Comparison of ENCODE assay signal across 8 mouse cellular contexts in genomic region chr12:99406254-99406653, GRCm38 (mm10).
DNase-seq lines count a peak whose midpoint lies in the region; ATAC-seq and TF ChIP-seq lines count a peak whose summit lies in the region.
"Had no signal": no experiment of that assay in that cellular context is flagged by ENCODE, and none has a peak within 500 bp of the region (broad histone marks: within the 10 kb centered on the region; RNA-seq: fewer than 3 reads in every experiment).

No protein-coding gene starts in this region.

- WGBS in embryonic facial prominence, embryonic 13.5 days, result 39% methylated on average over 9 of the region's 9 CpGs
- 15% methylated on average over 9 of the region's 9 CpGs for WGBS in intestine, embryonic 15.5 days
- 52% methylated on average over 9 of the region's 9 CpGs for WGBS in liver, embryonic 14.5 days (ENCODE audit: insufficient replicate concordance)
- WGBS in thymus, adult 2 months, result 15% methylated on average over 9 of the region's 9 CpGs

- H3K27me3 ChIP-seq in embryonic facial prominence, embryonic 13.5 days, result no peaks in the 10 kb centered on the region
- H3K27me3 ChIP-seq in intestine, embryonic 15.5 days (replicated peaks), result no peaks in the 10 kb centered on the region
- H3K27me3 ChIP-seq in liver, embryonic 14.5 days (ENCODE audit: control insufficient read depth, insufficient read depth, low read length), result no peaks in the 10 kb centered on the region
- H3K27me3 ChIP-seq in thymus, adult 2 months (ENCODE audit: control insufficient read depth, insufficient read depth, low read length), result no peaks in the 10 kb centered on the region
- H3K27me3 ChIP-seq: embryonic facial prominence, embryonic 12.5 days had no signal

- no peak for TF ChIP-seq EP300 in liver, embryonic 14.5 days (IDR thresholded peaks at IDR 0.05; ENCODE audit: low read depth)

- no peak overlapping the region for H3K9ac ChIP-seq in embryonic facial prominence, embryonic 13.5 days
- H3K9ac ChIP-seq in intestine, embryonic 15.5 days, result no peak overlapping the region
- H3K9ac ChIP-seq in liver, embryonic 14.5 days (replicated peaks), result no peak overlapping the region
- H3K9ac ChIP-seq: embryonic facial prominence, embryonic 12.5 days had no signal

- H3K36me3 ChIP-seq in embryonic facial prominence, embryonic 13.5 days, result no peaks in the 10 kb centered on the region
- no peaks in the 10 kb centered on the region for H3K36me3 ChIP-seq in intestine, embryonic 15.5 days
- H3K36me3 ChIP-seq in liver, embryonic 14.5 days (replicated peaks; ENCODE audit: control insufficient read depth, insufficient read depth, low read depth), result no peaks in the 10 kb centered on the region
- no peaks in the 10 kb centered on the region for H3K36me3 ChIP-seq in thymus, adult 2 months (ENCODE audit: control insufficient read depth, insufficient read depth, low read length)
- H3K36me3 ChIP-seq: embryonic facial prominence, embryonic 12.5 days had no signal

- no peak for ATAC-seq in embryonic facial prominence, embryonic 13.5 days (ENCODE audit: insufficient number of reproducible peaks, insufficient read depth, low FRiP score, low TSS enrichment, low read depth)
- ATAC-seq in intestine, embryonic 15.5 days, result peak; percentile 39; the same call in 1 of the 2 replicates
- no peak for ATAC-seq in liver, embryonic 14.5 days (ENCODE audit: insufficient read depth)

- H3K27ac ChIP-seq in embryonic facial prominence, embryonic 13.5 days, result 0 out of 2 replicates have a peak overlapping the region, but pooled peaks have one; percentile 51
- H3K27ac ChIP-seq in intestine, embryonic 15.5 days, result no peak overlapping the region
- H3K27ac ChIP-seq in liver, embryonic 14.5 days, result no peak overlapping the region
- peak overlapping the region; percentile 30 for H3K27ac ChIP-seq in thymus, adult 2 months (ENCODE audit: control insufficient read depth, insufficient read depth, low read length)

- DNase-seq in 416B (ENCODE audit: low read depth) (peak; percentile 53), A20 (ENCODE audit: low read depth, low spot score) (peak; percentile 63)
- no peak for DNase-seq in liver, embryonic 14.5 days (ENCODE audit: low read depth in 3 of 3, low spot score in 3 of 3)
- DNase-seq in thymus, adult 2 months, result peak; percentile 39
- DNase-seq in ovary, postnatal 10 days (ENCODE audit: low spot score), result no peak

- H3K4me1 ChIP-seq in embryonic facial prominence, embryonic 13.5 days, result peaks cover 24% of the 10 kb centered on the region
- H3K4me1 ChIP-seq in intestine, embryonic 15.5 days (replicated peaks), result peaks cover 17% of the 10 kb centered on the region
- peaks cover 0 to 12% of the 10 kb centered on the region in 2 experiments; a peak in 2 of 4 replicates for H3K4me1 ChIP-seq in liver, embryonic 14.5 days (replicated peaks; ENCODE audit: control insufficient read depth in 2 of 2, insufficient read depth in 2 of 2, low read length in 1 of 2)
- peaks cover 12% of the 10 kb centered on the region for H3K4me1 ChIP-seq in thymus, adult 2 months (replicated peaks; ENCODE audit: control insufficient read depth, insufficient read depth, low read length)

- H3K4me3 ChIP-seq in embryonic facial prominence, embryonic 13.5 days, result no peak overlapping the region
- H3K4me3 ChIP-seq in intestine, embryonic 15.5 days (replicated peaks), result no peak overlapping the region
- no peak overlapping the region for H3K4me3 ChIP-seq in liver, embryonic 14.5 days (ENCODE audit: insufficient read depth in 1 of 2, low read depth in 2 of 2, low read length in 2 of 2)
- no peak overlapping the region for H3K4me3 ChIP-seq in thymus, adult 2 months (ENCODE audit: control insufficient read depth, insufficient read depth, low read length)
- H3K4me3 ChIP-seq: embryonic facial prominence, embryonic 12.5 days had no signal

- no peak for TF ChIP-seq POLR2A in thymus, adult 2 months (IDR thresholded peaks at IDR 0.05; ENCODE audit: control insufficient read depth, extremely low read depth, insufficient read depth, low read length, poor library complexity)

- H3K9me3 ChIP-seq in embryonic facial prominence, embryonic 13.5 days, result no peaks in the 10 kb centered on the region
- H3K9me3 ChIP-seq in intestine, embryonic 15.5 days, result no peaks in the 10 kb centered on the region
- no peaks in the 10 kb centered on the region for H3K9me3 ChIP-seq in liver, embryonic 14.5 days (ENCODE audit: control insufficient read depth, low read length)
- H3K9me3 ChIP-seq: embryonic facial prominence, embryonic 12.5 days had no signal

- 0 out of 2 replicates have a peak overlapping the region, but pooled peaks have one; percentile 37 for H3K4me2 ChIP-seq in embryonic facial prominence, embryonic 13.5 days
- H3K4me2 ChIP-seq in intestine, embryonic 15.5 days (replicated peaks), result no peak overlapping the region; the same call in 1 of the 2 replicates
- peak overlapping the region; percentile 67 for H3K4me2 ChIP-seq in liver, embryonic 14.5 days (ENCODE audit: low read depth)
- H3K4me2 ChIP-seq: embryonic facial prominence, embryonic 12.5 days had no signal

- no peak for TF ChIP-seq CTCF in liver, embryonic 14.5 days (IDR thresholded peaks at IDR 0.05; ENCODE audit: low read depth)
- no peak for TF ChIP-seq CTCF in thymus, adult 2 months (IDR thresholded peaks at IDR 0.05; ENCODE audit: borderline replicate concordance, control insufficient read depth, extremely low read depth, insufficient read depth, low read length, poor library complexity)

Comparison
In these comparisons a context has a peak if more than half of its experiments do, and no peak if none do; other contexts are left out.
1. DNase-seq: peak in 416B (single experiment), A20 (single experiment) and thymus, adult 2 months (single experiment); none in liver, embryonic 14.5 days (0 of 3) and ovary, postnatal 10 days (single experiment).
2. H3K27ac ChIP-seq: peak in embryonic facial prominence, embryonic 13.5 days (single experiment) and thymus, adult 2 months (single experiment); none in intestine, embryonic 15.5 days (single experiment) and liver, embryonic 14.5 days (single experiment).